Mouse (Mus musculus): Measurements from ENCODE around the gene Babam1. TPM values are rescaled to one million over a fixed set of nuclear protein-coding genes. Genes with fewer than 3 reads are reported as not detected.

The Babam1 gene
- polyA plus RNA-seq, 1 experiment: 118 TPM

GRCm38 (mm10) chr8:71445096-71445495 lies 48.4 kb downstream of the Babam1 start:
- H3ac ChIP-seq (ENCODE audit: control insufficient read depth, insufficient read length, low read depth): no peak overlapping the region
- H3K79me2 ChIP-seq (ENCODE audit: control insufficient read depth, insufficient read depth): no peaks in the 10 kb centered on the region
- no peaks in the 10 kb centered on the region for H3K79me3 ChIP-seq (ENCODE audit: low read depth)
- no peaks in the 10 kb centered on the region for H3K36me3 ChIP-seq (ENCODE audit: control insufficient read depth, insufficient read depth)
- H3K27me3 ChIP-seq (ENCODE audit: control insufficient read depth, insufficient read depth, insufficient read length): no peaks in the 10 kb centered on the region
- peak; percentile 64 for TF ChIP-seq MYOD1 (IDR thresholded peaks at IDR 0.05; ENCODE audit: control insufficient read depth, insufficient read length, low read depth)
- TF ChIP-seq MYOG (IDR thresholded peaks at IDR 0.05; ENCODE audit: control insufficient read depth, extremely low read depth, insufficient read length): no peak
- no peak overlapping the region for H3K4me3 ChIP-seq (ENCODE audit: insufficient read depth, poor library complexity, severe bottlenecking)

DNA sequence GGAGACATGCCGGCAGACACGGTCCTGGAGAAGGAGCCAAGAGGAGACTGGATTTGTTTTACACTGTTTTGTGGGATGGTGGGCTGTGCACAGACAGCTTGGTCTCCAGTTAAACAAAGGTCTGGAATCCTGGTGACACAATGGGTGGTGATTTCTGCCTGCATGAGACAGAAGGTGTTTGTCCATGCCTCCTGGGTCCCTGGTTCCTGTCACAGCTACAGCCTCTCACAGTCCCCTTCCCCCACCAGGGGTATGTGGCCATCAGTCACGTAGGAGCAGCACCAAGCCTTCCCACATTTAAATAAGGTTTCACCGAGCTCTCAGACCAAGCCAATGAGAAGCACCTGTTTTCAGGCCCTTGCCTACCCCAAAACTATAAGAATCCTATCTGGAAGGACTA lies 54.7 kb downstream of the Babam1 start:
- H3K79me2 ChIP-seq (ENCODE audit: control insufficient read depth, insufficient read depth): no peaks in the 10 kb centered on the region
- TF ChIP-seq CEBPB (IDR thresholded peaks at IDR 0.05; ENCODE audit: low read depth) (no peak), MAX (IDR thresholded peaks at IDR 0.05) (no peak), MYOG (IDR thresholded peaks at IDR 0.05; ENCODE audit: control insufficient read depth, extremely low read depth, insufficient read length) (no peak), USF1 (IDR thresholded peaks at IDR 0.05; ENCODE audit: low read depth) (no peak), CTCF (IDR thresholded peaks at IDR 0.05; ENCODE audit: control insufficient read depth, insufficient read depth, insufficient read length) (no peak), MYOD1 (IDR thresholded peaks at IDR 0.05; ENCODE audit: control insufficient read depth, insufficient read length, low read depth) (no peak), FOSL1 (IDR thresholded peaks at IDR 0.05; ENCODE audit: insufficient read depth, low read length, poor library complexity, severe bottlenecking) (no peak)

DNA sequence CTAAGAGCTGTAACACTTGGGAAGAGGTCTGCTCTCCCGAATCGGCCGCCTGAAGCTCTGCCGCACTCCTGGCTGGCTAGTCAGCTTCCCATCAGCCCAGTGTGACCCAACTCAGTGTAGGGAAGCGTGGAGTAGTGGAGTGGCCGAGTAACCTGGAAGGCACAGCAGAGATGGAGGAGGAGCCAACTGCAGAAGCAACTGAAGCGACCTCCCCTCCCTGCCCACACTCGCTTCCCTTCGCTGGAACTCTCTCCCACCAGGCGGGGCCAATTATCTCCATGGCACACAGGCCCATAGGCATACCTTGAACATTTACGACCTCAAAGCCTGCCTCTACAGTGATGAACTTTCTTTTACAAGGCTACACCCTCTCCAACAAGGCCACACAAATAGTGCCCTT lies 55.1 kb downstream of the Babam1 start:
- Histone ChIP-seq H3K79me3 (ENCODE audit: low read depth) (no peaks in the 10 kb centered on the region), H3K27me3 (ENCODE audit: control insufficient read depth, insufficient read depth, insufficient read length) (no peaks in the 10 kb centered on the region), H3K79me2 (ENCODE audit: control insufficient read depth, insufficient read depth) (no peaks in the 10 kb centered on the region), H3K4me3 (ENCODE audit: insufficient read depth, poor library complexity, severe bottlenecking) (no peak overlapping the region), H3K36me3 (ENCODE audit: control insufficient read depth, insufficient read depth) (no peaks in the 10 kb centered on the region), H3ac (ENCODE audit: control insufficient read depth, insufficient read length, low read depth) (no peak overlapping the region)
- no peak for TF ChIP-seq CEBPB (IDR thresholded peaks at IDR 0.05; ENCODE audit: low read depth)
- TF ChIP-seq MYOD1 (IDR thresholded peaks at IDR 0.05; ENCODE audit: control insufficient read depth, insufficient read length, low read depth): no peak
- TF ChIP-seq USF1 (IDR thresholded peaks at IDR 0.05; ENCODE audit: low read depth): no peak
- TF ChIP-seq MYOG (IDR thresholded peaks at IDR 0.05; ENCODE audit: control insufficient read depth, extremely low read depth, insufficient read length): no peak
- TF ChIP-seq CTCF (IDR thresholded peaks at IDR 0.05; ENCODE audit: control insufficient read depth, insufficient read depth, insufficient read length): no peak
- TF ChIP-seq MAX (IDR thresholded peaks at IDR 0.05): no peak
- TF ChIP-seq FOSL1 (IDR thresholded peaks at IDR 0.05; ENCODE audit: insufficient read depth, low read length, poor library complexity, severe bottlenecking): no peak

More for the DNA sequence above, 54.7 kb downstream of the Babam1 start:
- no peaks in the 10 kb centered on the region for H3K27me3 ChIP-seq (ENCODE audit: control insufficient read depth, insufficient read depth, insufficient read length)
- no peaks in the 10 kb centered on the region for H3K79me3 ChIP-seq (ENCODE audit: low read depth)
- no peak overlapping the region for H3K4me3 ChIP-seq (ENCODE audit: insufficient read depth, poor library complexity, severe bottlenecking)
- H3ac ChIP-seq (ENCODE audit: control insufficient read depth, insufficient read length, low read depth): no peak overlapping the region
- H3K36me3 ChIP-seq (ENCODE audit: control insufficient read depth, insufficient read depth): no peaks in the 10 kb centered on the region

DNA sequence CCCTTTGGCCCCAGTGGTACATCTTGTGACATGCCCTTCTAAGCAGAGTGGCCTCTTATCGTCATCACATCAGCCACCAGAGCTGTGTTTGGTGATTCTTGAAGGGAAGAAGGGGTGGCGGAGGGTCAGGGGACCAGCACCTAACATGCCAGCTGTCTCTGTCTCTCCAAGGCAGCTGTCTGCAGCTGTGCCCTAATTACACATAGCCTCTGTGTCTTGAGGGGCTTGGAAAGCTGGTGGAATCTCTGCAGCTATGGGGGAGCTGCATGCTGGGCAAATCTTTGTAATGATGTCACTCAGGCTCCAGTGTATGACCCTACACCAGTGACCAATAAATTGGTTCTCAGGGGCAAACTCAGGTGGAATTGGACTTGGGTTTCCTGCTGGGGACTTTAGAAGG lies 56.0 kb downstream of the Babam1 start:
- H3K27me3 ChIP-seq (ENCODE audit: control insufficient read depth, insufficient read depth, insufficient read length): no peaks in the 10 kb centered on the region
- no peak overlapping the region for H3ac ChIP-seq (ENCODE audit: control insufficient read depth, insufficient read length, low read depth)
- no peak for TF ChIP-seq CTCF (IDR thresholded peaks at IDR 0.05; ENCODE audit: control insufficient read depth, insufficient read depth, insufficient read length)
- no peak for TF ChIP-seq MYOG (IDR thresholded peaks at IDR 0.05; ENCODE audit: control insufficient read depth, extremely low read depth, insufficient read length)
- TF ChIP-seq CEBPB (IDR thresholded peaks at IDR 0.05; ENCODE audit: low read depth): no peak
- TF ChIP-seq MYOD1 (IDR thresholded peaks at IDR 0.05; ENCODE audit: control insufficient read depth, insufficient read length, low read depth): peak; percentile 95
- no peaks in the 10 kb centered on the region for H3K79me3 ChIP-seq (ENCODE audit: low read depth)
- H3K79me2 ChIP-seq (ENCODE audit: control insufficient read depth, insufficient read depth): no peaks in the 10 kb centered on the region
- no peak overlapping the region for H3K4me3 ChIP-seq (ENCODE audit: insufficient read depth, poor library complexity, severe bottlenecking)
- H3K36me3 ChIP-seq (ENCODE audit: control insufficient read depth, insufficient read depth): peaks cover 7% of the 10 kb centered on the region

Other genes starting within 250 kb of the Babam1 start
- 53.6 TPM for gene Myo9b, start 124.1 kb upstream of the Babam1 start, polyA plus RNA-seq (2012; fragmentation: generic; extraction: Trizol)
- 40.4 TPM for gene Haus8, start 123.9 kb upstream of the Babam1 start, polyA plus RNA-seq (2012; fragmentation: generic; extraction: Trizol)
- 105 TPM for gene Use1, start 30.0 kb upstream of the Babam1 start, polyA plus RNA-seq (2012; fragmentation: generic; extraction: Trizol)
- gene Ocel1, start 25.6 kb upstream of the Babam1 start, polyA plus RNA-seq (2012; fragmentation: generic; extraction: Trizol): 11.2 TPM
- gene Nr2f6, start 14.9 kb upstream of the Babam1 start, polyA plus RNA-seq (2012; fragmentation: generic; extraction: Trizol): 73.0 TPM
- gene Ushbp1, start 1.1 kb upstream of the Babam1 start, polyA plus RNA-seq (2012; fragmentation: generic; extraction: Trizol): 0.04 TPM
- gene Ankle1, start 9.1 kb downstream of the Babam1 start, polyA plus RNA-seq (2012; fragmentation: generic; extraction: Trizol): 6.3 TPM
- 73.6 TPM for gene Abhd8, start 66.8 kb downstream of the Babam1 start, polyA plus RNA-seq (2012; fragmentation: generic; extraction: Trizol)
- 121 TPM for gene Mrpl34, start 68.1 kb downstream of the Babam1 start, polyA plus RNA-seq (2012; fragmentation: generic; extraction: Trizol)
- gene Dda1, start 72.3 kb downstream of the Babam1 start, polyA plus RNA-seq (2012; fragmentation: generic; extraction: Trizol): 104 TPM
- 22.1 TPM for gene Ano8, start 89.1 kb downstream of the Babam1 start, polyA plus RNA-seq (2012; fragmentation: generic; extraction: Trizol)
- gene Gtpbp3, start 91.2 kb downstream of the Babam1 start, polyA plus RNA-seq (2012; fragmentation: generic; extraction: Trizol): 21.4 TPM
- 0.07 TPM for gene Plvap, start 114.9 kb downstream of the Babam1 start, polyA plus RNA-seq (2012; fragmentation: generic; extraction: Trizol)
- gene Ccdc194, start 128.8 kb downstream of the Babam1 start, polyA plus RNA-seq (2012; fragmentation: generic; extraction: Trizol): 0.01 TPM
- 12.1 TPM for gene Bst2, start 140.6 kb downstream of the Babam1 start, polyA plus RNA-seq (2012; fragmentation: generic; extraction: Trizol)
- gene Mvb12a, start 146.1 kb downstream of the Babam1 start, polyA plus RNA-seq (2012; fragmentation: generic; extraction: Trizol): 70.7 TPM
- gene Tmem221, start 162.0 kb downstream of the Babam1 start, polyA plus RNA-seq (2012; fragmentation: generic; extraction: Trizol): 0.18 TPM
- 0.02 TPM for gene Nxnl1, start 169.7 kb downstream of the Babam1 start, polyA plus RNA-seq (2012; fragmentation: generic; extraction: Trizol)
- 57.5 TPM for gene Slc27a1, start 172.0 kb downstream of the Babam1 start, polyA plus RNA-seq (2012; fragmentation: generic; extraction: Trizol)
- 231 TPM for gene Pgls, start 195.3 kb downstream of the Babam1 start, polyA plus RNA-seq (2012; fragmentation: generic; extraction: Trizol)
- 2.4 TPM for gene Fam129c, start 200.8 kb downstream of the Babam1 start, polyA plus RNA-seq (2012; fragmentation: generic; extraction: Trizol)
- 72.3 TPM for gene Colgalt1, start 214.1 kb downstream of the Babam1 start, polyA plus RNA-seq (2012; fragmentation: generic; extraction: Trizol)